Mouse (Mus musculus) liver, postnatal 0 days (tissue): ENCODE data around the gene Mycbp2. TPM values are rescaled to one million over a fixed set of nuclear protein-coding genes. Genes with fewer than 3 reads are reported as not detected.

ENCODE experiments used
- ATAC-seq: fragments of 200-750 bp; cut with Nextera tagmentation; 2 replicates; pipeline ENCODE4 v1.8.0; 2017; ENCODE audit warnings: mild to moderate bottlenecking, moderate library complexity
- DNase-seq: peaks from one replicate; pipeline ENCODE4 v3.0.0-alpha.2; 2016
- H3K27ac ChIP-seq: fragments of 300-500 bp; sonication (generic); 2 replicates; pipeline ENCODE4 v1.5.1; 2014; ENCODE audit warnings: antibody characterized with exemption, moderate library complexity, mild to moderate bottlenecking, low read depth
- H3K27me3 ChIP-seq: fragments of 300-500 bp; sonication (generic); 2 replicates; pipeline ENCODE4 v1.6.1; 2014; ENCODE audit warnings: low read length, control low read depth, mixed read lengths; ENCODE audit not compliant: insufficient read depth
- H3K36me3 ChIP-seq: fragments of 300-500 bp; sonication (generic); replicated peaks from 2 replicates; pipeline ENCODE4 v1.6.1; 2014; ENCODE audit warnings: mild to moderate bottlenecking, control low read depth, low read length, moderate library complexity, mixed read lengths; ENCODE audit not compliant: insufficient read depth
- H3K4me1 ChIP-seq: fragments of 300-500 bp; sonication (generic); 2 replicates; pipeline ENCODE4 v1.6.1; 2014; ENCODE audit warnings: antibody characterized with exemption, mild to moderate bottlenecking, control low read depth; ENCODE audit not compliant: insufficient read depth
- H3K4me2 ChIP-seq: fragments of 300-500 bp; sonication (generic); 2 replicates; pipeline ENCODE4 v1.6.1; 2014; ENCODE audit warnings: low read depth, mild to moderate bottlenecking, low read length, moderate library complexity, mixed read lengths
- H3K4me3 ChIP-seq: fragments of 300-500 bp; sonication (generic); 2 replicates; pipeline ENCODE4 v1.5.1; 2014; ENCODE audit warnings: low read depth, low read length
- H3K9ac ChIP-seq: fragments of 300-500 bp; sonication (generic); replicated peaks from 2 replicates; pipeline ENCODE4 v1.6.1; 2014; ENCODE audit warnings: mild to moderate bottlenecking, moderate library complexity
- H3K9me3 ChIP-seq: fragments of 300-500 bp; sonication (generic); 2 replicates; pipeline ENCODE4 v1.6.1; 2016; ENCODE audit warnings: mild to moderate bottlenecking, control low read depth, low read length, mixed read lengths
- CTCF ChIP-seq: sonication (generic); IDR thresholded peaks from 2 replicates; pipeline ENCODE4 v1.5.1; 2016; ENCODE audit warnings: antibody characterized with exemption, low read depth
- EP300 ChIP-seq: IDR thresholded peaks from 2 replicates; pipeline ENCODE4 v1.6.1; 2016; ENCODE audit warnings: antibody characterized with exemption, low read depth, mild to moderate bottlenecking
- WGBS: fragments of 180-500 bp; shearing (Covaris S2); extraction: QIAGEN DNeasy Blood & Tissue Kit; methylation state at CpG from one replicate; pipeline ENCODE4 v1.1.7; 2014; ENCODE audit not compliant: insufficient replicate concordance; 5-methylcytosine and 5-hydroxymethylcytosine counted together
- polyA plus RNA-seq: library from polyadenylated mRNA; unstranded; fragments of >200 nt; fragmentation: Nextera tagmentation; extraction: Ambion mirVana; gene quantifications from 2 replicates; pipeline ENCODE4 v1.2.1, GENCODE M21; 2015

Gene Mycbp2
- polyA plus RNA-seq, 1 experiment from 2014 or later: 8.0 TPM

GRCm38 (mm10) chr14:103069465-103069863 lies 277.1 kb downstream of the Mycbp2 start:
- peak; percentile 1 for ATAC-seq
- TF ChIP-seq EP300 (no peak), CTCF (no peak)

GRCm38 (mm10) chr14:103065294-103066167 lies 281.1 kb downstream of the Mycbp2 start:
- TF ChIP-seq EP300 (no peak), CTCF (peak; percentile 87)
- WGBS: 8% methylated on average over 10 of the region's 10 CpGs
- H3K27ac ChIP-seq: no peak overlapping the region
- DNase-seq (peak; percentile 83), ATAC-seq (no peak)
- H3K36me3 ChIP-seq: no peaks in the 10 kb centered on the region
- no peaks in the 10 kb centered on the region for H3K9me3 ChIP-seq
- H3K4me3 ChIP-seq: no peak overlapping the region
- H3K4me2 ChIP-seq: peak overlapping the region; percentile 13; the same call in 1 of the 2 replicates
- H3K27me3 ChIP-seq: no peaks in the 10 kb centered on the region
- peaks cover 12% of the 10 kb centered on the region for H3K4me1 ChIP-seq
- no peak overlapping the region for H3K9ac ChIP-seq

More at GRCm38 (mm10) chr14:103069465-103069863, 277.1 kb downstream of the Mycbp2 start:
- 20% methylated on average over 12 of the region's 12 CpGs for WGBS
- peaks cover 24% of the 10 kb centered on the region for H3K36me3 ChIP-seq
- peak overlapping the region; percentile 78 for H3K4me3 ChIP-seq
- H3K9me3 ChIP-seq: no peaks in the 10 kb centered on the region
- H3K27me3 ChIP-seq: no peaks in the 10 kb centered on the region
- peak overlapping the region; percentile 97 for H3K4me2 ChIP-seq
- H3K9ac ChIP-seq: peak overlapping the region; percentile 78
- DNase-seq: no peak
- peak overlapping the region; percentile 93 for H3K27ac ChIP-seq
- H3K4me1 ChIP-seq: peaks cover 14% of the 10 kb centered on the region

Other genes with a start within 250 kb of the Mycbp2 start
- 10.2 and 10.7 TPM in 2 replicates for gene Fbxl3, start 247.2 kb downstream of the Mycbp2 start, polyA plus RNA-seq
- gene Scel, start 166.5 kb upstream of the Mycbp2 start, polyA plus RNA-seq: 0.07 TPM in 1 of 2 replicates, not detected in the other